Mouse (Mus musculus): ENCODE measurements around the gene Slit3. TPM values are rescaled to one million over a fixed set of nuclear protein-coding genes. Genes with fewer than 3 reads are reported as not detected.
A peak's percentile ranks its signal among the peaks of the same experiment; 100 is the strongest.

The Slit3 gene
- polyA plus RNA-seq, 1 experiment from 2014 or later = 11.1 TPM

DNA sequence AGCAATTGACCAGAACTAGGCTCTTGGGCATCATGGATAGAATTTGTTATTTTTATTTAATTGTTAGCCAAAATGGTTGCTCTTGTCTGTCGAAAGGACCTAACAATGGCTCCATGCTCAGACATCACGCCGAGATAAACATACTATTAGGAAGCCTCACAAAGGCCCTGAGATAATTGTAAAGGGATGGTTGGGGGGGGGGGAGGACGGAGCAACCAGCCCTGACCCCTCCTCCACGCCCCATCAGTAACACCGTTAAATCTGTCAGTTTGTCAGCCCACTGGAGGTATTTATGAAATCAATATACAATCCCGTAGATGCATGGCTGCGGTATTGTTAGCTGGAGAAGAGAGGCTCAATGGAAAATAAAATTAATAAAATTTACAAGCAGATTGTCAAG, 383.9 kb downstream of the Slit3 start:
- Histone ChIP-seq H3K9ac (ENCODE audit: low read length) (no peak overlapping the region), H3K4me1 (ENCODE audit: control insufficient read depth, insufficient read depth, low read length) (peaks cover 75% of the 10 kb centered on the region), H3K4me3 (ENCODE audit: low read depth, low read length) (no peak overlapping the region), H3K4me2 (no peak overlapping the region), H3K36me3 (ENCODE audit: control insufficient read depth, insufficient read depth, low read length) (no peaks in the 10 kb centered on the region), H3K27ac (ENCODE audit: low read depth, low read length) (peak overlapping the region; percentile 79), H3K27me3 (ENCODE audit: control insufficient read depth, insufficient read depth, low read length) (peaks cover 4% of the 10 kb centered on the region; the same call in 1 of the 2 replicates), H3K9me3 (ENCODE audit: control insufficient read depth, low read length) (no peaks in the 10 kb centered on the region)
- 21% methylated on average over 8 of the region's 8 CpGs for WGBS
- DNase-seq (ENCODE audit: low spot score, missing footprints) = no peak
- no peak for ATAC-seq (ENCODE audit: low FRiP score)

DNA sequence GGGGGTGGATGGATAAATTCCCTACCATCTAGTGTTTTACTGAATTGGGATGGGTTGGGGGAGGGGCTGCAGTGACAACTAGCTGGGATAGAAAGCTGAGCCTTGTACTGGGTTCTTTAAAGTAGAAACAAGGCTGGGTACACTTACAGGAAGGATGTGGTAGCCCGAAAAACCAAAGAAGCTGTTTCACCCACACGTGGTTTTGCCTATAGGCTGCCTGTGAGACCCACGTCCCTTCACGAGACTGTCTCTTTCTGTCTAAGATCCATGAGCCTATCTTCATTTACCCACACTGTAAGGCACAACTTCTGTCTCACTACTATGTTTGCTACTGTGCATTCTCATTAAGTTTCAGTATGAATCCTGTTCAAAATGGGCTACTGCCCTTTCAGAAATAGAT, 384.3 kb downstream of the Slit3 start:
- peak overlapping the region; percentile 0; the same call in 1 of the 2 replicates for H3K9ac ChIP-seq (ENCODE audit: low read length)
- H3K27me3 ChIP-seq (ENCODE audit: control insufficient read depth, insufficient read depth, low read length) = peaks cover 4% of the 10 kb centered on the region; the same call in 1 of the 2 replicates
- H3K4me3 ChIP-seq (ENCODE audit: low read depth, low read length) = no peak overlapping the region
- peaks cover 78% of the 10 kb centered on the region for H3K4me1 ChIP-seq (ENCODE audit: control insufficient read depth, insufficient read depth, low read length)
- 40% methylated on average over 4 of the region's 4 CpGs for WGBS
- H3K4me2 ChIP-seq = no peak overlapping the region
- peak overlapping the region; percentile 79 for H3K27ac ChIP-seq (ENCODE audit: low read depth, low read length)
- no peaks in the 10 kb centered on the region for H3K9me3 ChIP-seq (ENCODE audit: control insufficient read depth, low read length)
- no peaks in the 10 kb centered on the region for H3K36me3 ChIP-seq (ENCODE audit: control insufficient read depth, insufficient read depth, low read length)
- DNase-seq (ENCODE audit: low spot score, missing footprints) (peak; percentile 92), ATAC-seq (ENCODE audit: low FRiP score) (no peak)

DNA sequence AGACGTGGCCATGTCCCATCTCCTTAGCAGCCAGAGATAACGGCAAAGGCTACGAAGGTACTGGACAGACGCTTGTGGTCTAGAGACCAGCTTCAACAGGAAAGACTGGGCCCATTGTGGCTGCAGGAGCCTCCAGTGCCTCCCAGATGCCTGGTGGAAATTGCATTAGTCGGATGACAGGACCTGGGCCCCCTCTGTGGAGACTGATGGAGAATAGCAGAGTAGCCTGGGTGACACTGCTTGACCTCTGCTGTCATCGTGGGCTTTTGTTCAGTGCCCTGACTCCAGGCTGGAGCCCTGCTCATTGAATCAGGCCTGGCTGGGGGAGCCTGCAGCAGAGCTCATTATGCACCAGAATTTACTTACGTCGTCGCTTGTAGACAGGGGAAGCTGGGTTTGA, 384.8 kb downstream of the Slit3 start:
- 8% methylated on average over 9 of the region's 9 CpGs for WGBS
- peaks cover under 1% of the 10 kb centered on the region; the same call in 1 of the 2 replicates for H3K27me3 ChIP-seq (ENCODE audit: control insufficient read depth, insufficient read depth, low read length)
- ATAC-seq (ENCODE audit: low FRiP score) = peak; percentile 82
- H3K4me2 ChIP-seq = no peak overlapping the region
- H3K36me3 ChIP-seq (ENCODE audit: control insufficient read depth, insufficient read depth, low read length) = no peaks in the 10 kb centered on the region
- no peaks in the 10 kb centered on the region for H3K9me3 ChIP-seq (ENCODE audit: control insufficient read depth, low read length)
- H3K4me1 ChIP-seq (ENCODE audit: control insufficient read depth, insufficient read depth, low read length) = peaks cover 81% of the 10 kb centered on the region
- H3K4me3 ChIP-seq (ENCODE audit: low read depth, low read length) = no peak overlapping the region
- peak overlapping the region; percentile 79 for H3K27ac ChIP-seq (ENCODE audit: low read depth, low read length)
- H3K9ac ChIP-seq (ENCODE audit: low read length) = no peak overlapping the region; the same call in 1 of the 2 replicates
- peak; percentile 93 for DNase-seq (ENCODE audit: low spot score, missing footprints)

DNA sequence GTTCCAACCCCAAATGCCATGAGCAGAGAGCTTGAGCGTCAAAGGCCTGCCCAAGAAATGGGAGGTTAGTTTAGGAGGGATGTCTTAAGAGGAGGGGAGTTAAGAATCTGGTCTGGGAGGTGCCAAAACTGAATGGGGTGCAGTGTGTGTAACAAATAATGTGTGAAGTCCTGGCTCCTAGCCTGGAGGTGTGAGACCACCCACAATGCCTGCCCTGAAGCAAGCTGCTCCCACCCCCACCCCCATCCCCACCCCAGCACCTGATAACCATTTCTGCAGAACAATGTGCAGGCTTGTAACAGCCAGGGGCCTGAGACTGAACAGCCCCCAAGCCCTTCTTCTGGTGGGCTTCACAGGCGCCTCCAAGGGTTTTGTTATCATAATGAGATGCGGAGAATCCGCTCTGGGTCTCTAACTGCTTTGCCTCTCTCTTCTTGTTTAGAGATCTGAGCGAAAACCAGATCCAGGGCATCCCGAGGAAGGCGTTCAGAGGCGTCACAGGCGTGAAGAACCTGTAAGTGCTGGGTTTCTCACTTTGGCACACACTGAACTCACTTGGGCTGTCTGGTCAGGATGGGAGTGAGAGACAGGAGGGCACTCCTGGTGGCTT, 386.9 kb downstream of the Slit3 start:
- Histone ChIP-seq H3K27ac (ENCODE audit: low read depth, low read length) (peak overlapping the region; percentile 63), H3K27me3 (ENCODE audit: control insufficient read depth, insufficient read depth, low read length) (no peaks in the 10 kb centered on the region), H3K9me3 (ENCODE audit: control insufficient read depth, low read length) (no peaks in the 10 kb centered on the region), H3K4me3 (ENCODE audit: low read depth, low read length) (no peak overlapping the region), H3K9ac (ENCODE audit: low read length) (peak overlapping the region; percentile 21; the same call in 1 of the 2 replicates), H3K4me2 (peak overlapping the region; percentile 22; the same call in 1 of the 2 replicates), H3K36me3 (ENCODE audit: control insufficient read depth, insufficient read depth, low read length) (no peaks in the 10 kb centered on the region), H3K4me1 (ENCODE audit: control insufficient read depth, insufficient read depth, low read length) (peaks cover 77% of the 10 kb centered on the region)
- 9% methylated on average over 9 of the region's 9 CpGs for WGBS
- DNase-seq (ENCODE audit: low spot score, missing footprints) (peak; percentile 89), ATAC-seq (ENCODE audit: low FRiP score) (peak; percentile 49)

DNA sequence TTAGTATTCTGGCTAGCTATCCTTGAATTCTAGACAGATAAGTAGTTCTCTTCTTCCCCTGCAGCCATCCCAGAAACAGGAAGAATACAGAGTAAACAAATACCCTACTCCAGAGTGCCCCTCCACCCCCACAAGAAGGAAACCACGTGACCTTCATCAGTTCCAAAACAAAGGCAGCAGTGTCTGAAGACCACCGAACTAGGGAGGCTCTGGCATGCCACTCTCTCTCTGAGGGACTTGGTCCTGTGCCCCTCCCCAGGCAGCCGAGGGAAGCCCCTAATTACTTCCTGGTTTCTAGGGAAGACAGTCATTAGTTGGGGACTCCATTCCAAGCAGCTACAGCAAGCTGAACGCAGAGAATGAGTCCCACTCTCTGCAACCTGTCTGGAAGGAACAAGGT, 391.7 kb downstream of the Slit3 start:
- Histone ChIP-seq H3K4me1 (ENCODE audit: control insufficient read depth, insufficient read depth, low read length) (peaks cover 40% of the 10 kb centered on the region), H3K4me2 (no peak overlapping the region), H3K9ac (ENCODE audit: low read length) (peak overlapping the region; percentile 36; the same call in 1 of the 2 replicates), H3K4me3 (ENCODE audit: low read depth, low read length) (no peak overlapping the region), H3K36me3 (ENCODE audit: control insufficient read depth, insufficient read depth, low read length) (no peaks in the 10 kb centered on the region), H3K27me3 (ENCODE audit: control insufficient read depth, insufficient read depth, low read length) (no peaks in the 10 kb centered on the region), H3K27ac (ENCODE audit: low read depth, low read length) (peak overlapping the region; percentile 17; the same call in 1 of the 2 replicates), H3K9me3 (ENCODE audit: control insufficient read depth, low read length) (no peaks in the 10 kb centered on the region)
- peak; percentile 33; the same call in 1 of the 2 replicates for ATAC-seq (ENCODE audit: low FRiP score)
- 17% methylated on average over 4 of the region's 4 CpGs for WGBS
- DNase-seq (ENCODE audit: low spot score, missing footprints) = no peak

DNA sequence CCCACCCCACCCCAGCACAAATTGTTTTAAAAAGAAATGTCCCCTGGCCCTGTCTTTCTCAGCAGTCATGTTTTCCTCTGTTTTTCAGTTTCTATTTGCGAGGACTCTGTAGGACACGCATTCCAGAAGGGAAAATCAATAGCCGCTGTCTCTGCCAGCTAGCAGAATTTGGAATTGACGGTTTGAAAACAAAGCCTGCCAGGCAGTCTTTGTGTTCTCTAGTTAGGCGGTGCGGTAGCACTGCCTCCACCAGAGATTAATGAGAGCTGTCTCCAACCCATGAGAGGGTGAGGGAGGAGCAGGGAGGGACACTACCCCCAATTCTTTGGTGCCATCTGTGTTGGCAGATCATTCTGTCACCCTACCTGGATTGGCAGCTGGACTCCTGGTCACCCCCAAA, 392.3 kb downstream of the Slit3 start:
- H3K4me2 ChIP-seq = no peak overlapping the region
- no peaks in the 10 kb centered on the region for H3K36me3 ChIP-seq (ENCODE audit: control insufficient read depth, insufficient read depth, low read length)
- no peaks in the 10 kb centered on the region for H3K9me3 ChIP-seq (ENCODE audit: control insufficient read depth, low read length)
- H3K27ac ChIP-seq (ENCODE audit: low read depth, low read length) = peak overlapping the region; percentile 17; the same call in 1 of the 2 replicates
- H3K27me3 ChIP-seq (ENCODE audit: control insufficient read depth, insufficient read depth, low read length) = no peaks in the 10 kb centered on the region
- H3K4me3 ChIP-seq (ENCODE audit: low read depth, low read length) = no peak overlapping the region
- peak overlapping the region; percentile 36; the same call in 1 of the 2 replicates for H3K9ac ChIP-seq (ENCODE audit: low read length)
- DNase-seq (ENCODE audit: low spot score, missing footprints) (no peak), ATAC-seq (ENCODE audit: low FRiP score) (peak; percentile 17)
- peaks cover 33% of the 10 kb centered on the region for H3K4me1 ChIP-seq (ENCODE audit: control insufficient read depth, insufficient read depth, low read length)
- 3% methylated on average over 6 of the region's 6 CpGs for WGBS

DNA sequence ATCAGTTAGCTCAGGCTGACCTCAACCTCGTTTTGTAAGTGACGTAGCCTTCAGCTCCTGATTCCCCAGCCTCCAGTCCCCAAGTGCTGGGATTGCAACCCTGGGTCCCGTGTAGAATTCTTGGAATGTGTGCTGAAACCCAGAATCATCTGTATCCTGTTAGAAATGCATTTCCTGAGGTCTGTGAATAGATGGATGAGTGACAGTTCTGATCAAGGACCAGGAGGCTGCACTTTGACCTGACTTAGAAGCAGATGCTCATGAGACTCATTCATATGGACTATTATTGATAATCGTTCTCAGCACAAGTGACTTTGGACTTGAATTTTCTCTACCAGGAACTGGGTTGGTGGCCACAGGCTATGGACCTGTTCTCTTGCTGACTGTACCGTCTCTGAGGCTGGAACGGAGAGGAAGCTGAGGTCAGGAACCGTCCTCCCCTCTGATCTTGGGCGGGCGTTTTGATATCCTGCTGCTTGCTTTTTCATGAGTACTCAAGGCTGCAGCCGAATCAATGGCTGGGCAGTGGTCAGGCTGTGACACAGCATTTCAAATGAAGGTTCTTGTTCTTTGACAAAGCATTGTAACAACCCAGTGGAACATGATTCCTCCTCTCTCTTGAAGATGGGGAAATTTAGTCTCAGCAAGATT, 401.9 kb downstream of the Slit3 start:
- H3K4me2 ChIP-seq = no peak overlapping the region
- no peaks in the 10 kb centered on the region for H3K9me3 ChIP-seq (ENCODE audit: control insufficient read depth, low read length)
- no peak for ATAC-seq (ENCODE audit: low FRiP score)
- no peak overlapping the region for H3K27ac ChIP-seq (ENCODE audit: low read depth, low read length)
- peaks cover 30% of the 10 kb centered on the region for H3K4me1 ChIP-seq (ENCODE audit: control insufficient read depth, insufficient read depth, low read length)
- H3K4me3 ChIP-seq (ENCODE audit: low read depth, low read length) = no peak overlapping the region
- no peaks in the 10 kb centered on the region for H3K27me3 ChIP-seq (ENCODE audit: control insufficient read depth, insufficient read depth, low read length)
- H3K9ac ChIP-seq (ENCODE audit: low read length) = no peak overlapping the region
- H3K36me3 ChIP-seq (ENCODE audit: control insufficient read depth, insufficient read depth, low read length) = no peaks in the 10 kb centered on the region
- 35% methylated on average over 10 of the region's 10 CpGs for WGBS
- DNase-seq (ENCODE audit: low spot score, missing footprints) = no peak

DNA sequence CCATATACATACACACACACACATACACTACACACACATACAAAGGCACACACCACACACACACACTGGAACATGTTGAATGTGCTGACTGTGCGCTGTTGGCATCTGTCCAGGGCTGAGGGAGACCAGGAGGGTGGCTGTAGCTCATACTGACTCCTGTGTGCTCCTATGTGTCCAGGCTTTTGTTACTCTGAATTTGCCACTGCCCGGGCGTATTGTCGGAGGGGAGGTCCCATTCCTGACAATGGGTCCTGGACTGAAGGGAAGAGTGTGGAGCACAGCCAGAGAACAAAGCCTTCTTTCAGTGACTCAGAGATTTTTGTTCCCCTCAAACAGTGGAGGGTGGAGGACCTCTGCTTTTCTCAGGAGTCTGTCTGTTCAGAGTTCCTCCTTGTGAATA, 402.7 kb downstream of the Slit3 start:
- Histone ChIP-seq H3K4me2 (no peak overlapping the region), H3K9me3 (ENCODE audit: control insufficient read depth, low read length) (no peaks in the 10 kb centered on the region), H3K27me3 (ENCODE audit: control insufficient read depth, insufficient read depth, low read length) (no peaks in the 10 kb centered on the region), H3K27ac (ENCODE audit: low read depth, low read length) (peak overlapping the region; percentile 52), H3K4me1 (ENCODE audit: control insufficient read depth, insufficient read depth, low read length) (peaks cover 36% of the 10 kb centered on the region), H3K36me3 (ENCODE audit: control insufficient read depth, insufficient read depth, low read length) (no peaks in the 10 kb centered on the region), H3K9ac (ENCODE audit: low read length) (no peak overlapping the region), H3K4me3 (ENCODE audit: low read depth, low read length) (no peak overlapping the region)
- 30% methylated on average over 4 of the region's 4 CpGs for WGBS
- DNase-seq (ENCODE audit: low spot score, missing footprints) = no peak
- peak; percentile 62 for ATAC-seq (ENCODE audit: low FRiP score)

DNA sequence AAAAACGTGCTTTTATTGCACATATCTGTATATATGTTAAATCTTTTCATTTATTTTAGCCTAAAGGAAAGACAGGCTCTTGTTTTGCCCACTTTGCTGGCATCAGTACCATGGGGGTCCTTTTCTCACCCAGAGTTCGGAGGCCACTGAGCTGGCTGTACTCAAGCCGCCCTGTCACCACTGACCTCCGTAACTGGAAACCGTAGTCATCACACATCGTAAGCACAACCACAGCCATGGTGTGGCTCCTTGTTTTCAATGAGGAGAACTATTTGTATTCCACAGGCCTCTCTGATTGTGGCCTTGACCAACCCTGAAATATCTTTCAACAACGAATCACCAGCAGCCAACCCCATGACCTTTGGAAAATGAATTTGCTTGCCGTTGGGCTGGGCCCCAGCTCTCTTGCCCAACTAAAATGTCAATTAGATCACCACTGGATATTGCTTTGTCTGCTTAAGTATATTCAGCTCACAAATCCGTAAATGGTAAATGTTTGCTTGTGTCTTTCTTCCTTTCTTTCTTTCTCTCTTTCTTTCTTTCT, 405.3 kb downstream of the Slit3 start:
- DNase-seq (ENCODE audit: low spot score, missing footprints) (peak; percentile 73), ATAC-seq (ENCODE audit: low FRiP score) (no peak)
- Histone ChIP-seq H3K9me3 (ENCODE audit: control insufficient read depth, low read length) (no peaks in the 10 kb centered on the region), H3K4me2 (no peak overlapping the region), H3K27ac (ENCODE audit: low read depth, low read length) (no peak overlapping the region), H3K27me3 (ENCODE audit: control insufficient read depth, insufficient read depth, low read length) (0 out of 2 replicates have a peak, but pooled peaks cover 3% of the 10 kb centered on the region), H3K4me1 (ENCODE audit: control insufficient read depth, insufficient read depth, low read length) (peaks cover 36% of the 10 kb centered on the region), H3K4me3 (ENCODE audit: low read depth, low read length) (no peak overlapping the region), H3K9ac (ENCODE audit: low read length) (no peak overlapping the region), H3K36me3 (ENCODE audit: control insufficient read depth, insufficient read depth, low read length) (no peaks in the 10 kb centered on the region)
- WGBS = 80% methylated on average over 9 of the region's 9 CpGs

Measured in midbrain, embryonic 11.5 days (tissue).